Mouse (Mus musculus) ZHBTc4 (cell line): ENCODE data around the gene Pik3ca.

ENCODE experiments used
- DNase-seq: peaks from one replicate; pipeline ENCODE4 v3.0.0-alpha.2; 2011; ENCODE audit warnings: low read depth, low spot score

Gene Pik3ca

GRCm38 (mm10) chr3:32397461-32398174, at the start of gene Pik3ca:
Gene Pik3ca (plus strand): TSS chr3:32397671.
- peak; percentile 79 for DNase-seq

DNA sequence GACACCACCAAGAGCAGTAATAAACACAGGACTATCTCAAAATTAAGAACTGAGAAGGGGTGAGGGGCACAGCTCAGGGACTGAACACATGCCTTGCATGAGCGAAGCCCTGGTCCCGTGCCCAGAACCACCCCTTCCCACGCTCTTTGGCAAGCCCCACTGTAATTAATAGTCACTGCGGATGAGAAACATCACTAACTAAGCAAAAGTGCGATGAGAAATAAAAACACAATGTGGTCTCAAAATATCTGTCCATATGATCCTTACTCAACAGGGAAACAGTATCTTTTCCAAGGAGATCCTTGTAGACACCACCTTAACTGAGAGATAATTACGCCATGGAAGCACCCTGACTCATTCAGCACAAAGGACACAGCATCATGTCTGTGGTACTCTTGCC, 49.6 kb upstream of the Pik3ca start:
- DNase-seq = no peak

DNA sequence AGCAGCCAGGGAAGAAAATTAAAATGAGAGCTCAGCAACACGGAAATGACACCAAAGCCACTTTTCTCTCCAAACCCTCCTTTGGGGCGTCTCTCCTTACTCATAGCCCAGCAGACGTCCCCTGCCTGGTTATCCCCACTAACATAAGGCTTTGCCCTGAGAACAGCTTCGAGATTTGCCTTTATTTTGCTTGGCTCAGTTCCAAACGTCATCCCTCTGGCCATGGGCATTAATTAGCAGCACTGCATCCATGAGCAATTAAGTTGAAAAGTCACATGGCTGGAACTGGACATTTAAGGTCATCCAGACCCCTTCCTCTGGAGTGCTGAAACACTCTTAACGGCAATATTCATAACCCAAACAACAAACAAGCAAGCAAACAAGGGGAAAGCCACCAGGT, 36.2 kb upstream of the Pik3ca start:
- DNase-seq = no peak

GRCm38 (mm10) chr3:32364195-32364594, 33.3 kb upstream of the Pik3ca start:
- DNase-seq = peak; percentile 85

GRCm38 (mm10) chr3:32364841-32365545, 32.5 kb upstream of the Pik3ca start:
- DNase-seq = peak; percentile 90

GRCm38 (mm10) chr3:32365546-32366245, 31.8 kb upstream of the Pik3ca start, which contains the start of gene Zmat3:
Gene Zmat3 (minus strand): TSS chr3:32366014.
- DNase-seq = peak; percentile 89

GRCm38 (mm10) chr3:32366246-32366734, 31.2 kb upstream of the Pik3ca start:
- DNase-seq = peak; percentile 36

GRCm38 (mm10) chr3:32367516-32367915, 30.0 kb upstream of the Pik3ca start:
- DNase-seq = no peak

DNA sequence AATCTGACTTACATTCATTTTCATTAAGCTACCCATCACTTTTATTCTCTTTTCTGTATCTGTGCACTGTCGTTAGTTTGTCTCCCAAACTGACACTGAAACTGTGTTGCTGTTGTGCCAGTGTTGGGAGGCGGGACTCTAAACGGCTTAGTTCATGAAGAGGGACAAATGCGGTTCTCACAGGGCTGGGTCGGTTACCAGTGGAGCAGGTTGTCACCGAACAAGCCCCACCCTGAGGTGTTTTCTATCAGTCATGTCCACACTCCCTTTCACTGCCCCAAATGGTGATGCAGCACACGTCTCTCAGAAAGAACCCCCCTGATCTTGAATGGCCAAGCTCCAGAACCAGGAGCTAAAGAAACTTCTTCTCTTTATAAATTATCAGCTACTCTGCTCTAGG, 25.5 kb upstream of the Pik3ca start:
- DNase-seq = no peak

DNA sequence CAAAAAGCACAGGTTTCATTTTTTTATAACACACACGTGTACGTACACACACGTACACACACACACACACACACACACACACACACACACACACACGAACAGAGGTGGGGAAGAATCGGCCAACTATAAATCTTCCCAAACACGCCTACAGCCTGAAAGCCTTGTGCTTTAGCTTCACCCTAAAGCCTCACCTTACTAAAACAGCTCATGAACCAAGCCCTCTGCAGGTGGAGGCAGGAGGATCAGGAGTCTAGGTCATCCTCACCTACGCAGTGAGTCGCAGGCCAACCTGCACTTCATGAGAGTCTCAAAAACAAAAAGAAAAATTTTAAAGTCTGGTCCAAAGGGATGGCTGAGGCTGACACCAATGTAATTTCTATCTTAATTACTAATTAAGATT, 25.0 kb upstream of the Pik3ca start:
- no peak for DNase-seq

- no peak for DNase-seq
Observed at GRCm38 (mm10) chr3:32373236-32373635, 24.2 kb upstream of the Pik3ca start.

- DNase-seq = peak; percentile 73
Observed at GRCm38 (mm10) chr3:32379891-32380290, 17.6 kb upstream of the Pik3ca start.

- no peak for DNase-seq
Observed at GRCm38 (mm10) chr3:32381556-32381955, 15.9 kb upstream of the Pik3ca start.

- no peak for DNase-seq
Observed at GRCm38 (mm10) chr3:32392841-32393240, 4.6 kb upstream of the Pik3ca start.

- no peak for DNase-seq
Observed at GRCm38 (mm10) chr3:32393986-32394385, 3.5 kb upstream of the Pik3ca start.

DNA sequence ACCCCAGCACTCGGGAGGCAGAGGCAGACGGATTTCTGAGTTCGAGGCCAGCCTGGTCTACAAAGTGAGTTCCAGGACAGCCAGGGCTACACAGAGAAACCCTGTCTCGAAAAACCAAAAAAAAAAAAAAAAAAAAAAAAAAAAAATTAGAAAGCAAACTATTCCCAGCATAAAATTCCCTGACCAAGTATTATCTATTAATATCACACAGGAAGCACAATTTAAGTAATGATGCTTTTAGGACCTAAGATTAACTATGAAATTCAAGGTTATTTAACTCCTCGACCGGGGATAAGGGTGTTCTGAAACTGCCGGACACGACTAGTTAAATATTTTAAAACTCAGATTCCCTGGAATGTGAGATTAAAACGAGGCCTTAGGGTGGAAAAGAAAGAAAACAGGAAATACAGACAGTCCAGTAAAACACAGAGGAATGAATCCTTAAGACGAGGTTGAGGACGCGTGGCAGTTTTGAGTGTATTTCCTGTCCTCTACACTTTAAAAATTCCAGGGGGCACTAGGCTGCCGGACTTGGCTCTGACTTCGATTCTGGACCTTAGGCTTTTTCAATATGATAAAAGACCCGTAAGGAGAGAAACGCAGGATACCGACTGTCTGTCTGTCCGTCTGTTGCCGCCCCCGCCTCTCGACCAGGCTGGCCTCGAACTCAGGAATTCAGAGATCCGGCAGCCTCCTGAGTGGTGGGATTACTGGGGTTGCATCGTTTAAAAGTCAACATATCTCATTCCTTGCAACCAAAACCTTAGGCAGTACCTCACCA, 1.5 kb upstream of the Pik3ca start:
- DNase-seq = no peak

GRCm38 (mm10) chr3:32396794-32397460, 544 bp upstream of the Pik3ca start:
- peak; percentile 99 for DNase-seq

DNA sequence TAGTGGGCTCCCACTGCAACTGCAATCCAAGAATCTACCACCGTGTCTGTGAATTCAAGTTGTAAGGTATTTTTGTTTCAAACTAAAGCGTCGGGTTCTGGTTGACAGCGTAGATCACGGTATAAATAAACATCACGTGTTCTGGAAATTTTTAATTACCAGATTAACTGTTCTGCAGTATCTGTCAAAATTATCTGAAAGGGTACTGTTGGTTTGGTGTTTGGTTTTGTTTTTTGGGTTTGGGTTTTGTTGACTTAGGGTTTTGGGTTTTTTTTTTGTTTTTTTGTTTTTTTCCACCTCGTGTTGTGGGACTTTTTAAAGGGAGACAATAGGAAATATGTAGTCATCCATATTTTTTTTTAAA, 686 bp downstream of the Pik3ca start:
- no peak for DNase-seq

DNA sequence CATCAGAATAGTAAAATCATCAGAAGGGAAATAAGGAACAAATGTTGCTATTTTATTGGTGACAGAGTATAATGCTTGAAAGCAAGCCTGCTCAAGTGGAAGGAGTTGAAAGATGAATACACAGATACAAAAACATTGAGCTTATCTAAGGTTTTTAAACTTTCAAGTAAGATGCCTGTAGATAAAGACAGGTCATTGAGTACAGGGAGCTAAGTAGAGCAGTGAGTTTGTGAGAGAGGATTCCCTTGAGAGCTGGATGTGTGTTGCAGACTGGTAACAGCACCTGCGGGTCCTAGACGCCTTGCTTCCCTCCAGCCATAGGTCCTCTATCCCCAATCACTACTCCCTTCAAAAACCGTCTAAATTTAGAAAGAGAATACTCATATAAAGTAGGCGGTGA, 1.2 kb downstream of the Pik3ca start:
- no peak for DNase-seq

- DNase-seq = no peak
Observed at GRCm38 (mm10) chr3:32399381-32399780, 1.9 kb downstream of the Pik3ca start.

GRCm38 (mm10) chr3:32399931-32400330, 2.5 kb downstream of the Pik3ca start:
- peak; percentile 10 for DNase-seq
